Mouse (Mus musculus): ENCODE measurements around the gene Taf10. TPM values are rescaled to one million over a fixed set of nuclear protein-coding genes. Genes with fewer than 3 reads are reported as not detected.

Gene Taf10
- polyA plus RNA-seq, 1 experiment from 2014 or later: 167 TPM

GRCm38 (mm10) chr7:105774661-105775060 lies 30.5 kb upstream of the Taf10 start:
- Histone ChIP-seq H3K9me3 (replicated peaks; ENCODE audit: low read length) (no peaks in the 10 kb centered on the region), H3K27me3 (ENCODE audit: insufficient read depth, low read length) (no peaks in the 10 kb centered on the region), H3K4me3 (replicated peaks; ENCODE audit: low read depth, low read length) (no peak overlapping the region), H3K4me1 (replicated peaks; ENCODE audit: insufficient read depth, low read length) (peaks cover 36% of the 10 kb centered on the region), H3K27ac (peak overlapping the region; percentile 51), H3K36me3 (ENCODE audit: insufficient read depth, low read length) (peaks cover 13% of the 10 kb centered on the region; the same call in 1 of the 2 replicates), H3K4me2 (ENCODE audit: low read length) (0 out of 2 replicates have a peak overlapping the region, but pooled peaks have one; percentile 9), H3K9ac (ENCODE audit: low read depth, low read length) (no peak overlapping the region)
- ATAC-seq (replicated peaks; ENCODE audit: low FRiP score, low read depth) (peak; percentile 62), DNase-seq (ENCODE audit: low spot score) (peak; percentile 91)
- 16% methylated on average over 8 of the region's 8 CpGs for WGBS
- TF ChIP-seq CTCF (IDR thresholded peaks at IDR 0.05; ENCODE audit: low read depth): no peak

GRCm38 (mm10) chr7:105773041-105773440 lies 28.9 kb upstream of the Taf10 start:
- no peaks in the 10 kb centered on the region for H3K9me3 ChIP-seq (replicated peaks; ENCODE audit: low read length)
- H3K4me1 ChIP-seq (replicated peaks; ENCODE audit: insufficient read depth, low read length): peaks cover 22% of the 10 kb centered on the region
- H3K4me3 ChIP-seq (replicated peaks; ENCODE audit: low read depth, low read length): no peak overlapping the region
- peaks cover 13% of the 10 kb centered on the region; the same call in 1 of the 2 replicates for H3K36me3 ChIP-seq (ENCODE audit: insufficient read depth, low read length)
- no peak overlapping the region for H3K9ac ChIP-seq (ENCODE audit: low read depth, low read length)
- no peak overlapping the region for H3K4me2 ChIP-seq (ENCODE audit: low read length)
- DNase-seq (ENCODE audit: low spot score) (no peak), ATAC-seq (replicated peaks; ENCODE audit: low FRiP score, low read depth) (no peak)
- WGBS: 75% methylated on average over 5 of the region's 5 CpGs
- no peak for TF ChIP-seq CTCF (IDR thresholded peaks at IDR 0.05; ENCODE audit: low read depth)
- no peak overlapping the region for H3K27ac ChIP-seq
- H3K27me3 ChIP-seq (ENCODE audit: insufficient read depth, low read length): no peaks in the 10 kb centered on the region

- H3K27me3 ChIP-seq (ENCODE audit: insufficient read depth, low read length): no peaks in the 10 kb centered on the region
- 95% methylated on average over 15 of the region's 15 CpGs for WGBS
- DNase-seq (ENCODE audit: low spot score) (no peak), ATAC-seq (replicated peaks; ENCODE audit: low FRiP score, low read depth) (no peak)
- H3K27ac ChIP-seq: no peak overlapping the region
- no peaks in the 10 kb centered on the region for H3K9me3 ChIP-seq (replicated peaks; ENCODE audit: low read length)
- peaks cover 24% of the 10 kb centered on the region for H3K4me1 ChIP-seq (replicated peaks; ENCODE audit: insufficient read depth, low read length)
- no peak overlapping the region for H3K4me2 ChIP-seq (ENCODE audit: low read length)
- no peak overlapping the region for H3K4me3 ChIP-seq (replicated peaks; ENCODE audit: low read depth, low read length)
- peaks cover 13% of the 10 kb centered on the region; the same call in 1 of the 2 replicates for H3K36me3 ChIP-seq (ENCODE audit: insufficient read depth, low read length)
- H3K9ac ChIP-seq (ENCODE audit: low read depth, low read length): no peak overlapping the region
- TF ChIP-seq CTCF (IDR thresholded peaks at IDR 0.05; ENCODE audit: low read depth): no peak
Observed at GRCm38 (mm10) chr7:105772331-105772730, 28.2 kb upstream of the Taf10 start.

- DNase-seq (ENCODE audit: low spot score) (no peak), ATAC-seq (replicated peaks; ENCODE audit: low FRiP score, low read depth) (no peak)
- Histone ChIP-seq H3K4me1 (replicated peaks; ENCODE audit: insufficient read depth, low read length) (peaks cover 20% of the 10 kb centered on the region), H3K9ac (ENCODE audit: low read depth, low read length) (no peak overlapping the region), H3K36me3 (ENCODE audit: insufficient read depth, low read length) (peaks cover 13% of the 10 kb centered on the region; the same call in 1 of the 2 replicates), H3K9me3 (replicated peaks; ENCODE audit: low read length) (no peaks in the 10 kb centered on the region), H3K4me3 (replicated peaks; ENCODE audit: low read depth, low read length) (no peak overlapping the region), H3K27me3 (ENCODE audit: insufficient read depth, low read length) (no peaks in the 10 kb centered on the region), H3K4me2 (ENCODE audit: low read length) (no peak overlapping the region), H3K27ac (no peak overlapping the region)
- no peak for TF ChIP-seq CTCF (IDR thresholded peaks at IDR 0.05; ENCODE audit: low read depth)
- 62% methylated on average over 3 of the region's 3 CpGs for WGBS
Observed at GRCm38 (mm10) chr7:105769959-105770358, 25.8 kb upstream of the Taf10 start.

- no peak overlapping the region for H3K4me2 ChIP-seq (ENCODE audit: low read length)
- DNase-seq (ENCODE audit: low spot score) (peak; percentile 64), ATAC-seq (replicated peaks; ENCODE audit: low FRiP score, low read depth) (no peak)
- no peak overlapping the region for H3K9ac ChIP-seq (ENCODE audit: low read depth, low read length)
- peak overlapping the region; percentile 58; the same call in 1 of the 2 replicates for H3K27ac ChIP-seq
- no peaks in the 10 kb centered on the region for H3K27me3 ChIP-seq (ENCODE audit: insufficient read depth, low read length)
- H3K9me3 ChIP-seq (replicated peaks; ENCODE audit: low read length): no peaks in the 10 kb centered on the region
- no peak for TF ChIP-seq CTCF (IDR thresholded peaks at IDR 0.05; ENCODE audit: low read depth)
- H3K4me1 ChIP-seq (replicated peaks; ENCODE audit: insufficient read depth, low read length): 0 out of 2 replicates have a peak, but pooled peaks cover 6% of the 10 kb centered on the region
- H3K4me3 ChIP-seq (replicated peaks; ENCODE audit: low read depth, low read length): no peak overlapping the region
- peaks cover 30% of the 10 kb centered on the region for H3K36me3 ChIP-seq (ENCODE audit: insufficient read depth, low read length)
- WGBS: 18% methylated on average over 6 of the region's 6 CpGs
Observed at GRCm38 (mm10) chr7:105767729-105768165, 23.6 kb upstream of the Taf10 start.

- Histone ChIP-seq H3K4me3 (replicated peaks; ENCODE audit: low read depth, low read length) (no peak overlapping the region), H3K4me1 (replicated peaks; ENCODE audit: insufficient read depth, low read length) (0 out of 2 replicates have a peak, but pooled peaks cover 6% of the 10 kb centered on the region), H3K36me3 (ENCODE audit: insufficient read depth, low read length) (peaks cover 27% of the 10 kb centered on the region), H3K27me3 (ENCODE audit: insufficient read depth, low read length) (no peaks in the 10 kb centered on the region), H3K4me2 (ENCODE audit: low read length) (no peak overlapping the region), H3K27ac (no peak overlapping the region), H3K9ac (ENCODE audit: low read depth, low read length) (no peak overlapping the region), H3K9me3 (replicated peaks; ENCODE audit: low read length) (no peaks in the 10 kb centered on the region)
- whole genome bisulfite sequencing: 92% methylated on average over 11 of the region's 11 CpGs
- no peak for TF ChIP-seq CTCF (IDR thresholded peaks at IDR 0.05; ENCODE audit: low read depth)
- no peak for ATAC-seq (replicated peaks; ENCODE audit: low FRiP score, low read depth)
- DNase-seq (ENCODE audit: low spot score): no peak
Observed at GRCm38 (mm10) chr7:105764331-105764730, 20.2 kb upstream of the Taf10 start.

Measured in kidney, postnatal 0 days (tissue).